8 mouse cellular contexts compared by ENCODE assay signal in the genomic region with DNA sequence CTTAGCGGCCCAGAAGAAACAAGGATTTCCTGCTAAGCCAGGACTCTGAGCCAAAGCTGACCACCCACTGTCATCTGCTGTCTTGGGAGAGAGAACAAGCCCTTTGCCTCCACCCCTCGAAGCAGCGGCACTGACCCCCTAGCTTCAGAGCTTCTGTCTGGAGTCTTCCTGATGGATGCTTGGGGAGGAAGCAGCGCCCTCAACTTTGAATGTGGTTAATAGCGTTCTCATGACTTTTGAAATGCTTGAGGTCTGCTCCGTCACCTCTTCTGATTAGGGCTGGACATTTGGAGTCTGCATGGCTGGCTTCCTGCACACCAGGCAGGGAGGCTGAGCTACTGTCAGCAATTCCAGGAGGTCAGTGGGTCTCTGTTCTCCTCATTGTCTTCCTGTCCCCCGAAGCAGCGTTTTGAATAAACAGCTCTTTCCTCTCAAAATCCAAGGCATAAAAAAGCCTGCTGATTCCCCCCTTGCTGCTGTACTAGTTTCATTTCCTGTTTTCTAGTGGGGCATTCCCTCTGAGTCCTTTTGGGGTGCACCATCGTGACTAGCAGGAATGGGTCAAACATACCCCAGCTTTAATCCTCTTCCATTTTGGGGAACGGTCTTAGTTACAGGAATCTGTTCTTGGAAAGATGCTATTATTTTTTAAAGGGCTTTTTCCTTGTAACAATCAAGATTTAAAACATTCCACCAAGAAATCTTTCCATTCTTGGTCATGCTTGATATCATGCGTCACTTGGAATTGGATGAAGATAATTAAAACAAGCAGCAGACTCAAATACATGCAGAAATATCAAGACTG.
DNase-seq lines count a peak whose midpoint lies in the region; ATAC-seq and TF ChIP-seq lines count a peak whose summit lies in the region.

No protein-coding gene starts in this region.

- H3K4me2 ChIP-seq in CH12.LX (ENCODE audit: insufficient read depth, low read depth, poor library complexity, severe bottlenecking), result peak overlapping the region; percentile 27
- H3K4me2 ChIP-seq in embryonic facial prominence, embryonic 15.5 days (replicated peaks), result peak overlapping the region; percentile 38
- no peak overlapping the region for H3K4me2 ChIP-seq in intestine, embryonic 16.5 days (ENCODE audit: low read depth, low read length)
- peak overlapping the region; percentile 11; the same call in 1 of the 2 replicates for H3K4me2 ChIP-seq in liver, embryonic 15.5 days
- H3K4me2 ChIP-seq in hindbrain, embryonic 13.5 days, result no peak overlapping the region

- no peak overlapping the region for H3K4me3 ChIP-seq in CH12.LX (replicated peaks in 1 of 3; ENCODE audit: low read depth in 2 of 3, low read length in 2 of 3, poor library complexity in 1 of 3)
- H3K4me3 ChIP-seq in embryonic facial prominence, embryonic 15.5 days (replicated peaks), result peak overlapping the region; percentile 12
- H3K4me3 ChIP-seq in intestine, embryonic 16.5 days (ENCODE audit: low read length), result no peak overlapping the region
- no peak overlapping the region for H3K4me3 ChIP-seq in liver, embryonic 15.5 days (replicated peaks)
- H3K4me3 ChIP-seq in hindbrain, embryonic 13.5 days, result no peak overlapping the region

- no peak overlapping the region for H3K9ac ChIP-seq in CH12.LX (ENCODE audit: insufficient read depth, low read depth)
- H3K9ac ChIP-seq in embryonic facial prominence, embryonic 15.5 days, result no peak overlapping the region
- H3K9ac ChIP-seq in intestine, embryonic 16.5 days (ENCODE audit: low read depth, low read length), result no peak overlapping the region
- no peak overlapping the region for H3K9ac ChIP-seq in liver, embryonic 15.5 days
- no peak overlapping the region for H3K9ac ChIP-seq in hindbrain, embryonic 13.5 days

- no peak for TF ChIP-seq RAD21 in CH12.LX (IDR thresholded peaks at IDR 0.05; ENCODE audit: low read depth, low read length)

- H3K27ac ChIP-seq in CH12.LX (ENCODE audit: insufficient read depth, low read depth), result no peak overlapping the region
- H3K27ac ChIP-seq in embryonic facial prominence, embryonic 15.5 days (replicated peaks), result peak overlapping the region; percentile 77
- H3K27ac ChIP-seq in intestine, embryonic 16.5 days (ENCODE audit: low read length), result peak overlapping the region; percentile 47
- H3K27ac ChIP-seq in liver, embryonic 15.5 days (replicated peaks), result no peak overlapping the region
- H3K27ac ChIP-seq in hindbrain, embryonic 13.5 days, result no peak overlapping the region

- H3K4me1 ChIP-seq in CH12.LX (ENCODE audit: control insufficient read depth in 1 of 2, insufficient read depth in 2 of 2), result peaks cover 3 to 8% of the 10 kb centered on the region in 2 experiments; a peak in 3 of 4 replicates
- peaks cover 10% of the 10 kb centered on the region; the same call in 1 of the 2 replicates for H3K4me1 ChIP-seq in embryonic facial prominence, embryonic 15.5 days
- no peaks in the 10 kb centered on the region; the same call in 1 of the 2 replicates for H3K4me1 ChIP-seq in intestine, embryonic 16.5 days (ENCODE audit: control insufficient read depth, insufficient read depth, low read length)
- H3K4me1 ChIP-seq in liver, embryonic 15.5 days (replicated peaks), result no peaks in the 10 kb centered on the region
- no peaks in the 10 kb centered on the region for H3K4me1 ChIP-seq in hindbrain, embryonic 13.5 days (replicated peaks)

- no peaks in the 10 kb centered on the region for H3K27me3 ChIP-seq in CH12.LX (replicated peaks)
- H3K27me3 ChIP-seq in embryonic facial prominence, embryonic 15.5 days, result no peaks in the 10 kb centered on the region
- no peaks in the 10 kb centered on the region for H3K27me3 ChIP-seq in intestine, embryonic 16.5 days (replicated peaks; ENCODE audit: control insufficient read depth, insufficient read depth, low read length)
- no peaks in the 10 kb centered on the region for H3K27me3 ChIP-seq in liver, embryonic 15.5 days
- H3K27me3 ChIP-seq in hindbrain, embryonic 13.5 days, result no peaks in the 10 kb centered on the region

- H3K79me2 ChIP-seq in CH12.LX (replicated peaks; ENCODE audit: control insufficient read depth, extremely low read depth, insufficient read depth, poor library complexity, severe bottlenecking), result no peaks in the 10 kb centered on the region

- DNase-seq in CH12.LX (ENCODE audit: extremely low read depth), result peak; percentile 5
- DNase-seq in right cerebral cortex, postnatal 4 days, result no peak
- DNase-seq in layer of hippocampus, adult 18-20 months (ENCODE audit: low spot score in 2 of 2), result no peak

- no peak for TF ChIP-seq POLR2A in CH12.LX (IDR thresholded peaks at IDR 0.05; ENCODE audit: low read depth, low read length)

- no peaks in the 10 kb centered on the region for H3K36me3 ChIP-seq in CH12.LX (replicated peaks in 1 of 2; ENCODE audit: control insufficient read depth in 1 of 2, insufficient read depth in 1 of 2, low read length in 1 of 2)
- no peaks in the 10 kb centered on the region for H3K36me3 ChIP-seq in embryonic facial prominence, embryonic 15.5 days
- no peaks in the 10 kb centered on the region for H3K36me3 ChIP-seq in intestine, embryonic 16.5 days (ENCODE audit: control insufficient read depth, insufficient read depth, low read length)
- H3K36me3 ChIP-seq in liver, embryonic 15.5 days (replicated peaks), result no peaks in the 10 kb centered on the region
- H3K36me3 ChIP-seq in hindbrain, embryonic 13.5 days, result no peaks in the 10 kb centered on the region

- in situ Hi-C loops in CH12.LX (cut with MboI; ENCODE audit: low pct_ligation_motif_present, low pct_unique_long_range_greater_than_20kb, low sequenced_read_pairs), result no loop called here

- dilution Hi-C loops in CH12.LX (cut with MboI; ENCODE audit: extremely low pct_ligation_motif_present, extremely low pct_unique_long_range_greater_than_20kb, low sequenced_read_pairs), result no loop called here

- no peak for TF ChIP-seq EP300 in CH12.LX (IDR thresholded peaks at IDR 0.05; ENCODE audit: low read length)

- no peak for TF ChIP-seq CTCF in CH12.LX (conservative IDR thresholded peaks at IDR 0.05 in 1 of 2, IDR thresholded peaks at IDR 0.05 in 1 of 2; ENCODE audit: low read depth in 2 of 2, low read length in 2 of 2)

- WGBS in embryonic facial prominence, embryonic 15.5 days, result 35% methylated on average over 11 of the region's 11 CpGs
- WGBS in intestine, embryonic 16.5 days, result 52% methylated on average over 11 of the region's 11 CpGs
- 27% methylated on average over 11 of the region's 11 CpGs for WGBS in liver, embryonic 15.5 days (ENCODE audit: insufficient replicate concordance)
- WGBS in hindbrain, embryonic 13.5 days, result 67% methylated on average over 11 of the region's 11 CpGs

- 0 out of 2 replicates have a peak, but pooled peaks have one; percentile 47 for ATAC-seq in embryonic facial prominence, embryonic 15.5 days (ENCODE audit: insufficient number of reproducible peaks, low FRiP score, low TSS enrichment, low read depth)
- peak; percentile 71; the same call in 1 of the 2 replicates for ATAC-seq in intestine, embryonic 16.5 days
- peak; percentile 74 for ATAC-seq in liver, embryonic 15.5 days (ENCODE audit: insufficient read depth)
- no peak for ATAC-seq in CD4-positive, CD25-positive, alpha-beta regulatory T cell, adult 4 months
- ATAC-seq in hindbrain, embryonic 13.5 days (ENCODE audit: low FRiP score), result no peak

- no peaks in the 10 kb centered on the region for H3K9me3 ChIP-seq in CH12.LX (replicated peaks; ENCODE audit: low read length)
- no peaks in the 10 kb centered on the region for H3K9me3 ChIP-seq in embryonic facial prominence, embryonic 15.5 days (replicated peaks)
- H3K9me3 ChIP-seq in intestine, embryonic 16.5 days (ENCODE audit: control insufficient read depth, low read length), result no peaks in the 10 kb centered on the region
- H3K9me3 ChIP-seq in liver, embryonic 15.5 days (replicated peaks), result no peaks in the 10 kb centered on the region
- no peaks in the 10 kb centered on the region for H3K9me3 ChIP-seq in hindbrain, embryonic 13.5 days

TF ChIP-seq in CH12.LX, 34 proteins besides CTCF, POLR2A, EP300 and RAD21:
- TF ChIP-seq USF2 (conservative IDR thresholded peaks at IDR 0.05; ENCODE audit: low read depth, low read length) (no peak), ELF1 (IDR thresholded peaks at IDR 0.05; ENCODE audit: low read depth, low read length) (no peak), NELFE (IDR thresholded peaks at IDR 0.05; ENCODE audit: low read depth, low read length) (no peak), ZMIZ1 (IDR thresholded peaks at IDR 0.05; ENCODE audit: low read depth, low read length) (no peak), ETS1 (conservative IDR thresholded peaks at IDR 0.05; ENCODE audit: low read depth, low read length) (no peak), IRF4 (IDR thresholded peaks at IDR 0.05; ENCODE audit: low read depth, low read length) (peak; percentile 36; the same call in 1 of the 2 replicates), POLR2AphosphoS2 (IDR thresholded peaks at IDR 0.05; ENCODE audit: low read depth, low read length) (no peak)
TF ChIP-seq in CH12.LX: peak in this region for 1.

Comparison
In these comparisons a context has a peak if more than half of its experiments do, and no peak if none do; other contexts are left out.
1. H3K27ac ChIP-seq: peak in embryonic facial prominence, embryonic 15.5 days (single experiment) and intestine, embryonic 16.5 days (single experiment); none in CH12.LX (single experiment), liver, embryonic 15.5 days (single experiment) and hindbrain, embryonic 13.5 days (single experiment).
2. H3K4me2 ChIP-seq: peak in CH12.LX (single experiment), embryonic facial prominence, embryonic 15.5 days (single experiment) and liver, embryonic 15.5 days (single experiment); none in intestine, embryonic 16.5 days (single experiment) and hindbrain, embryonic 13.5 days (single experiment).
3. ATAC-seq: peak in embryonic facial prominence, embryonic 15.5 days (single experiment), intestine, embryonic 16.5 days (single experiment) and liver, embryonic 15.5 days (single experiment); none in CD4-positive, CD25-positive, alpha-beta regulatory T cell, adult 4 months (single experiment) and hindbrain, embryonic 13.5 days (single experiment).